Mouse (Mus musculus): ENCODE results near the gene Tlk1.

Gene Tlk1

DNA sequence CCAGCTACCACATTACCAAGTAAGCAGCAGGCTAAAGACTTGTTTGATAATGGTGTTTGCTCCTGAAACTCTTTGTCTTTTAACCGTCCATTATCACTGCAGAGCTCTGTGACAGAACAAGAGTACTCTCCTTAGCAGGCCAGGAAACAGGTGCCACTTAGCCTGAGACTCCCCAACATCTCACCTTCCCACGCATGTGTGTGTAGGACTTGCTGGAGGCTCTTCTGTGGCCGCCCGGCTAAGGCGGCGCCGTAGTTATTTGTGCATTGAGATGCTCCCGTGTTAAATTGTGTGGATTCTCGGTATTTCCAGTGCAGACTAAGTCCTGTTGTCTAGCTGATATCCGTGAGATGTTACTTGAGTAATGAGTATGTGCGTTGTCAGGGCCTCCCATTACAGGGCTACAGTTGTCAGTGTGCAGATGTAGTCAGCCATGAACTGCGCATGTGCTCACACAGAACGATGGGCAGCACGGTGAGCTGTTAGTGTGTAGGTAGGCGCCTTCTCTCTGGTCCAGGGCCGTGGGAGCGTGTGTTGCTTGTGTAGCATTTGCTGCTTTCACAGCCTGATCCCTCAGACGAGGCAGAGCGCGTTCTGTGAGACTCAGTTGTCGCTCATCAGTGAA lies 137.0 kb downstream of the Tlk1 start:
- in situ Hi-C loops (cut with MboI): no loop called here

DNA sequence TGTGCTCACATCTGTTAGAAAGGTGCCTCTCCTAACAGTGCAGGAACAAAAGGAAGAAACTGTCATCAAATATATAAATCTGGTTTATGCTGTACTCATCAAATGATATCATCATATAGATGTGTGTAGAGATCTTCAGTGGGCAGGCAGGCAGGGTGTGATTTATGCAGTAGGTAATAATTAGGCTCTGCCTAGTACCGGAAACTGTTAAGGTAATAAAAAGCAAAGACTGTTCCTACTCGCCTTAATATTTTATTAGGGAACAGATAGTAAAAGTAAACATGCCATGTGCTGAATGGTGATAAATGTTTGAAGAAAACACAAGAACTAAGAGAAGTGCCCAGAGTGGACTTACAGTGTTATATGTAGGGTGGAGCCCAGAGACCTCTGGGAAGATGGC lies 143.2 kb downstream of the Tlk1 start:
- in situ Hi-C loops (cut with MboI): no loop called here

DNA sequence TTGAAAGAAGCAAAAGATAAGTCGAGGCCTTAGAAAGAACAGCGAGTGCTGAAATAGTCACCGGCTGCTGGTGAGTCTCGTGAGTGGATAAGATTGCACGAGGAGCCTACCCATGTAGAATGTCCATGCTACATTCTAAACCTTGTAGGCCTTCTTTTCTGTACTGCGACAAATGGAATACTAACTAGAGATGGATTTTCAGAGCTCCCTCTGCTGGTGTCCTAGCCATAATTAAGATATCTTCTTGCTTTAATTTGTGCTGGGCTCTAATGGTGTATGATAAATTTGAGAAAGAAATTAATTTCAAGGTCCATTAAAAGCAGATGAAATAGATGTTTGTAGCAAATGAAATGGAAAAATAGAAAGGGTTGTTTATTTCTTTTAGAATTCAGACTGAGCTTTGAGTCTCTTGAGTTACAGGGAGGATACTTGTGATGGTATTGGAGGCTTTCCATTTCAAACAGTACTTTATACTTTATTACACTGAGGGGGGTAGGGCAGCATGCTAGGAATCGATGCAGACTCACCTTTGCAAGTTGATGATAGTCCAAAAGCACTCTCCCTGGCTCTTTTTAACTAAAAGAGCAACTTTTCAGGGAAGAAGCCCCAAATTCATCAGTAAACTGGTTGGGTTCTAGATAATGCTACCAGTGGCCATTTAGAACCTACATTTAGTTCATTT lies 151.9 kb downstream of the Tlk1 start:
- in situ Hi-C loops (cut with MboI): no loop called here

DNA sequence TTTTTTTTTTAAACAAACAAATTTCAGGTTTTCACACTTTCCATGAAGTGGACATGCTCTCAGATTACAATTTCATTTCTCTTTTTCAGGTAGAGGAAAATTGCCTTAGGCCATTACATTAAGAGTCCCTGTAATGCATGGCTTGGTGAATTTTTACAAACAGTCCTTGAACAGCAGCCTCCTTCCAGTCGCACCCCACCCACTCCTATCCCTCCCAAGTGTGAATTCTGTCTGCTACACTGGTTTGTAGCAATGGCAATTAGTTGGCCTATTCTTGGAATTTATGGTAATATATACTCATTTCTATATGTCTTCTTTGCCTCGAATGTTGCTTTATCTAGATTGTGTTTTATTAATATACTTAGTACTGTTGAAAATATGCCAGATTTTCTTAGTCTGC lies 153.1 kb downstream of the Tlk1 start:
- in situ Hi-C loops (cut with MboI): no loop called here

DNA sequence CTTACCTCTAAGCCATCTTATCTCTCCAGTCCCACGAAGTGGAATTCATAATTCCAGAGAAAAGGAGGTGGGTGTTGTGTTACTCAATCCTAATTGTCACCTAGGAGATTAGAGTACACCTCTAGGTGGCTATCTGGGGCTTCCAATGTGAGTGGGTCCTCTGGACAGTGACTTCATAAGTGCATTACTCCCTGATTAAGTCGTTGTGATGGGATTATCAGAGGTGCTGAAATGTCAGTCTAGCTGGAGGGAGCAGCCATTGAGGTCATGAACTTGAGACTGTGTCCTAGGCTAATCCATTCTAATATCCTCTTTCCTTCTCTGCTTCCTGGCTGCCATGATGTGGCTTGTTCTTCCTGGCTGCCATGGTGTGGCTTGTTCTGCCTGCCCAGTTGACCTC lies 155.6 kb downstream of the Tlk1 start:
- in situ Hi-C loops (cut with MboI): no loop called here

DNA sequence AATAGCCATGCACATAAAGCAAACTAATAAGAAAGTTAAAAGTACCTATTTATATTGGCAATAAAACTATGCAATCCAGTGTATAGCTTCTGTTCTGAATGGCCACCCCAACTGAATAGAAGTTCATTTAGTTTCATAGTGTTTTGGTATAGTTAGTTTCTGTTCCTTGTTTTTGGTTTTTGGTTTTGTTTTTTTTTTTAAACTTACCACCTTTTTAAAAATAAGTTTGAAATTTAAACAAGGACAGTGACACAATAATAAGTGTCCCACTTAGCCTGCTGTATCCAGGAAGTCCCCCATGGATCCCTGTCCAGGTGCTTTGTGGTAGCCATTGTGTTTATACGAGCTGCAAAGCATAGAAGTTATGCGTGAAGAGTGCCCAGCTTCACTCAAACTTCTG lies 156.3 kb downstream of the Tlk1 start:
- in situ Hi-C loops (cut with MboI): no loop called here

DNA sequence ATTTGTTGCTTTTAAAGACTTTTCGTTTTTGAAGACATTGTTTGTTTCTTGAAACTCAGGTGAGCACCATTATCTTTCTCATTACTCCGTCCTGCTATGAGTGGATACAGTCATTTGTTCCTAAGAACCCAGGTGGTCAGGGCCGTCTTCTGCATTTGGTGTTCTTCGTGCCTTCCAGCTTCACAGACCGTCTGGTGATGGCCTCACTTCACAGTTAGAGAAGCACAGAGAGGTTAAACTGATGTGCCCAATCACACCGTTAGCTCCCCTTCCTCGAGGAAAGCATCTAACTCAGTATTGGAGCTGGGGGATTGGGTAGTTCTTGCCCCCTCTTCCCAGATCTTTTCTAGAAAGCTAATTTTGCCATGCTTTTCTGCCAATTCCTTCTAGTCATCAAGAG lies 158.5 kb downstream of the Tlk1 start:
- in situ Hi-C loops (cut with MboI): no loop called here

DNA sequence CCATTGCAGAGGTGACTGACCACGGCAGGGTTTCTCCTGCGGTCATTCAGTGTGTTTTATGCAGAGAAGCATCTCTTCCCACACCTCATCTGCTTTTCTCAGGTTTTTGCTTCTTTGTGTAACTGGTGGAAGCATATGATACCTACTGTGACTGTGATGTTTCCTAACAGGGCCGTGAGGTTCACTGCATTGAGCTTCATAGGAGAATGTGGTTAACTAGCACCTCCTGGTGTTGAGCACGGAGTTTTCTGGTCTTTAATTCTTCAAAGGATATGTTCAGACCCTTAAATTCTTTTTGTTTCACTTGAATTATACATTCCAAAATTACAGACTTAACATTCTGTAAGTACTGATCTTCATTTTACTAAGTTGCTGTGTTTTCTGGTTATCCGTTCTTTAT lies 161.8 kb downstream of the Tlk1 start:
- in situ Hi-C loops (cut with MboI): no loop called here

Data from mature B cell (primary cell).